Mouse (Mus musculus) forebrain, embryonic 15.5 days (tissue): ENCODE measurements around the gene Gfod2. TPM values are rescaled to one million over a fixed set of nuclear protein-coding genes. Genes with fewer than 3 reads are reported as not detected.

Source experiments
- ATAC-seq: fragments of 200-750 bp; cut with Nextera tagmentation; replicated peaks from 2 replicates; pipeline ENCODE4 v1.8.0; 2017; ENCODE audit warnings: mild to moderate bottlenecking, moderate TSS enrichment, moderate library complexity
- H3K27ac ChIP-seq: fragments of 300-500 bp; sonication (generic); replicated peaks from 2 replicates; pipeline ENCODE4 v1.5.1; 2015; ENCODE audit warnings: mild to moderate bottlenecking, inconsistent platforms
- H3K27me3 ChIP-seq: fragments of 300-500 bp; sonication (generic); 2 replicates; pipeline ENCODE4 v1.6.1; 2015; ENCODE audit warnings: inconsistent platforms
- H3K36me3 ChIP-seq: fragments of 300-500 bp; sonication (generic); 2 replicates; pipeline ENCODE4 v1.6.1; 2015; ENCODE audit warnings: mild to moderate bottlenecking, inconsistent platforms
- H3K4me1 ChIP-seq: fragments of 300-500 bp; sonication (generic); 2 replicates; pipeline ENCODE4 v1.6.1; 2015; ENCODE audit warnings: inconsistent platforms
- H3K4me2 ChIP-seq: fragments of 300-500 bp; sonication (generic); replicated peaks from 2 replicates; pipeline ENCODE4 v1.6.1; 2015; ENCODE audit warnings: mild to moderate bottlenecking, inconsistent platforms
- H3K4me3 ChIP-seq: fragments of 300-500 bp; sonication (generic); 2 replicates; pipeline ENCODE4 v1.5.1; 2015; ENCODE audit warnings: mild to moderate bottlenecking, inconsistent platforms
- H3K9ac ChIP-seq: fragments of 300-500 bp; sonication (generic); replicated peaks from 2 replicates; pipeline ENCODE4 v1.6.1; 2015; ENCODE audit warnings: mild to moderate bottlenecking, inconsistent platforms
- H3K9me3 ChIP-seq: fragments of 300-500 bp; sonication (generic); 2 replicates; pipeline ENCODE4 v1.6.1; 2016; ENCODE audit warnings: inconsistent platforms
- WGBS: fragments of 180-500 bp; shearing (Covaris S2); methylation state at CpG from one replicate; pipeline ENCODE4 v1.1.7; 2015; ENCODE audit warnings: mixed read lengths; 5-methylcytosine and 5-hydroxymethylcytosine counted together
- polyA plus RNA-seq: library from polyadenylated mRNA; unstranded; fragments of >200 nt; fragmentation: Nextera tagmentation; extraction: Ambion mirVana; gene quantifications from 2 replicates; pipeline ENCODE4 v1.2.1, GENCODE M21; 2015

Gene Gfod2
- polyA plus RNA-seq, 1 experiment from 2014 or later: 84.5 TPM

- Histone ChIP-seq H3K9ac (no peak overlapping the region), H3K36me3 (peaks cover 13% of the 10 kb centered on the region), H3K9me3 (no peaks in the 10 kb centered on the region), H3K4me3 (no peak overlapping the region), H3K4me2 (no peak overlapping the region), H3K27ac (no peak overlapping the region), H3K4me1 (peaks cover 7% of the 10 kb centered on the region), H3K27me3 (no peaks in the 10 kb centered on the region)
- no peak for ATAC-seq
- WGBS: 90% methylated on average over 3 of the region's 3 CpGs
Observed at GRCm38 (mm10) chr8:105712286-105712685, 46.2 kb downstream of the Gfod2 start.

- ATAC-seq: no peak
- Histone ChIP-seq H3K9ac (no peak overlapping the region), H3K27ac (no peak overlapping the region), H3K9me3 (no peaks in the 10 kb centered on the region), H3K4me1 (peaks cover 19% of the 10 kb centered on the region), H3K36me3 (no peaks in the 10 kb centered on the region), H3K4me3 (no peak overlapping the region), H3K4me2 (no peak overlapping the region), H3K27me3 (no peaks in the 10 kb centered on the region)
- WGBS: 82% methylated on average over 14 of the region's 14 CpGs
Observed at GRCm38 (mm10) chr8:105709317-105709716, 49.1 kb downstream of the Gfod2 start.

- Histone ChIP-seq H3K9me3 (no peaks in the 10 kb centered on the region), H3K27me3 (no peaks in the 10 kb centered on the region), H3K4me3 (no peak overlapping the region), H3K9ac (no peak overlapping the region), H3K27ac (no peak overlapping the region), H3K4me1 (peaks cover 19% of the 10 kb centered on the region), H3K36me3 (peaks cover 3% of the 10 kb centered on the region; the same call in 1 of the 2 replicates), H3K4me2 (no peak overlapping the region)
- ATAC-seq: peak; percentile 0; the same call in 1 of the 2 replicates
- 90% methylated on average over 8 of the region's 8 CpGs for WGBS
Observed at GRCm38 (mm10) chr8:105708675-105709074, 49.8 kb downstream of the Gfod2 start.

GRCm38 (mm10) chr8:105707498-105708403 is 50.7 kb downstream of the Gfod2 start, which contains the start of the genes 4933405L10Rik and Enkd1:
TSS of gene 4933405L10Rik (plus strand) at chr8:105707655.
TSS of gene Enkd1 (minus strand) at chr8:105708210.
- H3K9ac ChIP-seq: peak within 1 kb of the TSS; percentile 62
- no peaks in the 10 kb centered on the region for H3K9me3 ChIP-seq
- ATAC-seq: peak; percentile 84
- peak within 1 kb of the TSS; percentile 96 for H3K4me2 ChIP-seq
- under 1% methylated on average over 55 of the region's 55 CpGs for WGBS
- peaks cover 9% of the 10 kb centered on the region for H3K36me3 ChIP-seq
- H3K27ac ChIP-seq: no peak within 1 kb of the TSS
- peaks cover 19% of the 10 kb centered on the region for H3K4me1 ChIP-seq
- H3K4me3 ChIP-seq: peak within 1 kb of the TSS; percentile 61
- H3K27me3 ChIP-seq: no peaks in the 10 kb centered on the region

- no peak overlapping the region for H3K27ac ChIP-seq
- peaks cover 9% of the 10 kb centered on the region for H3K36me3 ChIP-seq
- peak overlapping the region; percentile 61 for H3K4me3 ChIP-seq
- H3K9me3 ChIP-seq: no peaks in the 10 kb centered on the region
- H3K27me3 ChIP-seq: no peaks in the 10 kb centered on the region
- WGBS: 75% methylated on average over 12 of the region's 12 CpGs
- no peak for ATAC-seq
- peaks cover 28% of the 10 kb centered on the region for H3K4me1 ChIP-seq
- peak overlapping the region; percentile 96 for H3K4me2 ChIP-seq
- 0 out of 2 replicates have a peak overlapping the region, but pooled peaks have one; percentile 62 for H3K9ac ChIP-seq
Observed at GRCm38 (mm10) chr8:105706426-105706825, 52.0 kb downstream of the Gfod2 start.

- peaks cover 34% of the 10 kb centered on the region for H3K4me1 ChIP-seq
- H3K4me3 ChIP-seq: no peak overlapping the region
- peaks cover 9% of the 10 kb centered on the region for H3K36me3 ChIP-seq
- no peaks in the 10 kb centered on the region for H3K27me3 ChIP-seq
- no peak overlapping the region for H3K4me2 ChIP-seq
- no peak overlapping the region for H3K27ac ChIP-seq
- no peak for ATAC-seq
- no peaks in the 10 kb centered on the region for H3K9me3 ChIP-seq
- WGBS: 94% methylated on average over 6 of the region's 6 CpGs
- H3K9ac ChIP-seq: no peak overlapping the region
Observed at GRCm38 (mm10) chr8:105704955-105705354, 53.5 kb downstream of the Gfod2 start.

- H3K36me3 ChIP-seq: peaks cover 9% of the 10 kb centered on the region
- 93% methylated on average over 34 of the region's 34 CpGs for WGBS
- peaks cover 40% of the 10 kb centered on the region for H3K4me1 ChIP-seq
- no peak for ATAC-seq
- H3K4me2 ChIP-seq: no peak overlapping the region
- no peak overlapping the region for H3K9ac ChIP-seq
- no peaks in the 10 kb centered on the region for H3K27me3 ChIP-seq
- no peak overlapping the region for H3K4me3 ChIP-seq
- no peak overlapping the region for H3K27ac ChIP-seq
- H3K9me3 ChIP-seq: no peaks in the 10 kb centered on the region
Observed at GRCm38 (mm10) chr8:105704146-105704812, 54.2 kb downstream of the Gfod2 start.

DNA sequence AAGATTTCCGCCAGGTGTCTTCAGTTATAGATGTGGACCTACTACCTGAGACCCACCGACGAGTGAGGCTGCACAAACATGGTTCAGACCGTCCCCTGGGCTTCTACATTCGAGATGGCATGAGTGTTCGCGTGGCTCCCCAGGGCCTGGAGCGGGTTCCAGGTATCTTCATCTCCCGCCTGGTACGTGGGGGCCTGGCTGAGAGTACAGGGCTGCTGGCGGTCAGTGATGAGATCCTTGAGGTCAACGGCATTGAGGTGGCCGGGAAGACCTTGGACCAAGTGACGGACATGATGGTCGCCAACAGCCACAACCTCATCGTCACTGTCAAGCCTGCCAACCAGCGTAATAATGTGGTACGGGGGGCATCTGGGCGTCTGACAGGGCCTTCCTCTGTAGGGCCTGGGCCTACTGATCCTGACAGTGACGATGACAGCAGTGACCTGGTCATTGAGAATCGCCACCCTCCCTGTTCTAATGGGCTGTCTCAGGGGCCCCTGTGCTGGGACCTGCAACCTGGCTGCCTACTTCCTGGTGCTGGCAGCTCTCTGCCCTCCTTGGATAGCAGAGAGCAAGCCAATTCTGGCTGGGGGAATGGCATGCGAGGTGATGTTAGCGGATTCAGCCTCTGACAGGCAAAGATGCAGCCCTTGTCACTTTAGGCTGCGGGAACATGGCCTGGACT is 55.6 kb downstream of the Gfod2 start:
- H3K27me3 ChIP-seq: no peaks in the 10 kb centered on the region
- H3K4me2 ChIP-seq: no peak overlapping the region
- WGBS: 90% methylated on average over 24 of the region's 24 CpGs
- H3K9me3 ChIP-seq: no peaks in the 10 kb centered on the region
- no peak for ATAC-seq
- H3K4me1 ChIP-seq: peaks cover 37% of the 10 kb centered on the region
- no peak overlapping the region for H3K9ac ChIP-seq
- H3K4me3 ChIP-seq: 0 out of 2 replicates have a peak overlapping the region, but pooled peaks have one; percentile 58
- peaks cover 19% of the 10 kb centered on the region for H3K36me3 ChIP-seq
- H3K27ac ChIP-seq: no peak overlapping the region

- ATAC-seq: peak; percentile 26
Observed at GRCm38 (mm10) chr8:105702001-105702401, 56.5 kb downstream of the Gfod2 start.

GRCm38 (mm10) chr8:105700966-105701824 is 57.3 kb downstream of the Gfod2 start, which contains the start of the genes Acd and Pard6a:
TSS of gene Acd (minus strand) at chr8:105701102.
TSS of gene Pard6a (plus strand) at chr8:105701148.
- Histone ChIP-seq H3K4me2 (peak within 1 kb of the TSS; percentile 96), H3K27me3 (no peaks in the 10 kb centered on the region), H3K36me3 (peaks cover 35% of the 10 kb centered on the region), H3K9me3 (no peaks in the 10 kb centered on the region), H3K9ac (peak within 1 kb of the TSS; percentile 61), H3K4me1 (peaks cover 22% of the 10 kb centered on the region), H3K4me3 (peak within 1 kb of the TSS; percentile 58), H3K27ac (peak within 1 kb of the TSS; percentile 95)
- under 1% methylated on average over 60 of the region's 60 CpGs for WGBS
- peak; percentile 73 for ATAC-seq

More at GRCm38 (mm10) chr8:105702001-105702401, 56.5 kb downstream of the Gfod2 start:
- H3K27me3 ChIP-seq: no peaks in the 10 kb centered on the region
- peaks cover 30% of the 10 kb centered on the region for H3K4me1 ChIP-seq
- H3K36me3 ChIP-seq: peaks cover 27% of the 10 kb centered on the region
- peak overlapping the region; percentile 61 for H3K9ac ChIP-seq
- H3K4me2 ChIP-seq: peak overlapping the region; percentile 96
- peak overlapping the region; percentile 95 for H3K27ac ChIP-seq
- no peaks in the 10 kb centered on the region for H3K9me3 ChIP-seq
- peak overlapping the region; percentile 58 for H3K4me3 ChIP-seq
- WGBS: 29% methylated on average over 18 of the region's 18 CpGs

GRCm38 (mm10) chr8:105700566-105700965 is 57.9 kb downstream of the Gfod2 start:
- Histone ChIP-seq H3K27ac (peak overlapping the region; percentile 95), H3K4me1 (peaks cover 22% of the 10 kb centered on the region), H3K27me3 (no peaks in the 10 kb centered on the region), H3K36me3 (peaks cover 38% of the 10 kb centered on the region), H3K4me2 (peak overlapping the region; percentile 96), H3K4me3 (peak overlapping the region; percentile 58), H3K9ac (peak overlapping the region; percentile 60), H3K9me3 (no peaks in the 10 kb centered on the region)
- peak; percentile 44 for ATAC-seq
- under 1% methylated on average over 21 of the region's 21 CpGs for WGBS
